Mouse (Mus musculus) liver, postnatal 0 days (tissue): ENCODE results near the gene Pspn. TPM values are rescaled to one million over a fixed set of nuclear protein-coding genes. Genes with fewer than 3 reads are reported as not detected.

Experiments
- ATAC-seq: fragments of 200-750 bp; cut with Nextera tagmentation; 2 replicates; pipeline ENCODE4 v1.8.0; 2017; ENCODE audit warnings: mild to moderate bottlenecking, moderate library complexity
- DNase-seq: peaks from one replicate; pipeline ENCODE4 v3.0.0-alpha.2; 2016
- H3K27ac ChIP-seq: fragments of 300-500 bp; sonication (generic); 2 replicates; pipeline ENCODE4 v1.5.1; 2014; ENCODE audit warnings: antibody characterized with exemption, moderate library complexity, mild to moderate bottlenecking, low read depth
- H3K27me3 ChIP-seq: fragments of 300-500 bp; sonication (generic); 2 replicates; pipeline ENCODE4 v1.6.1; 2014; ENCODE audit warnings: low read length, control low read depth, mixed read lengths; ENCODE audit not compliant: insufficient read depth
- H3K36me3 ChIP-seq: fragments of 300-500 bp; sonication (generic); replicated peaks from 2 replicates; pipeline ENCODE4 v1.6.1; 2014; ENCODE audit warnings: mild to moderate bottlenecking, control low read depth, low read length, moderate library complexity, mixed read lengths; ENCODE audit not compliant: insufficient read depth
- H3K4me1 ChIP-seq: fragments of 300-500 bp; sonication (generic); 2 replicates; pipeline ENCODE4 v1.6.1; 2014; ENCODE audit warnings: antibody characterized with exemption, mild to moderate bottlenecking, control low read depth; ENCODE audit not compliant: insufficient read depth
- H3K4me2 ChIP-seq: fragments of 300-500 bp; sonication (generic); 2 replicates; pipeline ENCODE4 v1.6.1; 2014; ENCODE audit warnings: low read depth, mild to moderate bottlenecking, low read length, moderate library complexity, mixed read lengths
- H3K4me3 ChIP-seq: fragments of 300-500 bp; sonication (generic); 2 replicates; pipeline ENCODE4 v1.5.1; 2014; ENCODE audit warnings: low read depth, low read length
- H3K9ac ChIP-seq: fragments of 300-500 bp; sonication (generic); replicated peaks from 2 replicates; pipeline ENCODE4 v1.6.1; 2014; ENCODE audit warnings: mild to moderate bottlenecking, moderate library complexity
- H3K9me3 ChIP-seq: fragments of 300-500 bp; sonication (generic); 2 replicates; pipeline ENCODE4 v1.6.1; 2016; ENCODE audit warnings: mild to moderate bottlenecking, control low read depth, low read length, mixed read lengths
- CTCF ChIP-seq: sonication (generic); IDR thresholded peaks from 2 replicates; pipeline ENCODE4 v1.5.1; 2016; ENCODE audit warnings: antibody characterized with exemption, low read depth
- EP300 ChIP-seq: IDR thresholded peaks from 2 replicates; pipeline ENCODE4 v1.6.1; 2016; ENCODE audit warnings: antibody characterized with exemption, low read depth, mild to moderate bottlenecking
- WGBS: fragments of 180-500 bp; shearing (Covaris S2); extraction: QIAGEN DNeasy Blood & Tissue Kit; methylation state at CpG from one replicate; pipeline ENCODE4 v1.1.7; 2014; ENCODE audit not compliant: insufficient replicate concordance; 5-methylcytosine and 5-hydroxymethylcytosine counted together
- polyA plus RNA-seq: library from polyadenylated mRNA; unstranded; fragments of >200 nt; fragmentation: Nextera tagmentation; extraction: Ambion mirVana; gene quantifications from 2 replicates; pipeline ENCODE4 v1.2.1, GENCODE M21; 2015

The Pspn gene
- polyA plus RNA-seq, 1 experiment from 2014 or later: not detected

DNA sequence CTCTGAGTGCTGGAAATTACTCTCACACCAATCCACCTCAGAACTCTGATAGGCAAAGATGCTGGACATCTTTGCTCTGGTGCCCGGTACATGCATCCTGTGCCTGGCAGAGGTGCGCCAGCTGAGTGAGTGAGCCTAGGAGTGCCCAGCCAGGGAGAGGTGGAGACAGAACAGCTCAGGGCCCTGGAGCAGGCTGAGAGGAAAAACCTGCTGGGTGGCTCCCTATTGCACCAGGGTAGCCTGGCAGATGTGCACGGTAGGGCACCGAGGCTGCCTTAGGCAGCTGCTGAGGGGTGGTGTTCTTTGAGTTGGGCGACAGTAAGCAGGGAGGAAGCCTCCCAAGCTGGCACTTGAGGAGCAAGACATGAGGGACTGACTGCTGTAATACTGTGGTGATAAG lies 17.8 kb downstream of the Pspn start, which contains the start of gene Acer1:
Gene Acer1, minus strand, starts transcription at position 114 of the 400 bp plus-strand sequence.
- no peak within 1 kb of the TSS for H3K4me2 ChIP-seq
- 69% methylated on average over 5 of the region's 5 CpGs for WGBS
- no peak within 1 kb of the TSS for H3K27ac ChIP-seq
- ATAC-seq: no peak
- no peak within 1 kb of the TSS for H3K4me3 ChIP-seq
- H3K27me3 ChIP-seq: no peaks in the 10 kb centered on the region
- no peaks in the 10 kb centered on the region for H3K9me3 ChIP-seq
- no peak within 1 kb of the TSS for H3K9ac ChIP-seq
- DNase-seq: no peak
- H3K4me1 ChIP-seq: no peaks in the 10 kb centered on the region
- no peaks in the 10 kb centered on the region for H3K36me3 ChIP-seq
- TF ChIP-seq CTCF: no peak
- no peak for TF ChIP-seq EP300

- H3K27me3 ChIP-seq: no peaks in the 10 kb centered on the region
- no peaks in the 10 kb centered on the region for H3K36me3 ChIP-seq
- no peak for DNase-seq
- H3K9me3 ChIP-seq: no peaks in the 10 kb centered on the region
- H3K4me3 ChIP-seq: no peak overlapping the region
- WGBS: 62% methylated on average over 7 of the region's 7 CpGs
- TF ChIP-seq CTCF: no peak
- no peak for TF ChIP-seq EP300
- no peak overlapping the region for H3K9ac ChIP-seq
- no peak for ATAC-seq
- H3K27ac ChIP-seq: no peak overlapping the region
- H3K4me1 ChIP-seq: no peaks in the 10 kb centered on the region
- no peak overlapping the region for H3K4me2 ChIP-seq
Measured at GRCm38 (mm10) chr17:56981049-56981448, 18.8 kb downstream of the Pspn start.

DNA sequence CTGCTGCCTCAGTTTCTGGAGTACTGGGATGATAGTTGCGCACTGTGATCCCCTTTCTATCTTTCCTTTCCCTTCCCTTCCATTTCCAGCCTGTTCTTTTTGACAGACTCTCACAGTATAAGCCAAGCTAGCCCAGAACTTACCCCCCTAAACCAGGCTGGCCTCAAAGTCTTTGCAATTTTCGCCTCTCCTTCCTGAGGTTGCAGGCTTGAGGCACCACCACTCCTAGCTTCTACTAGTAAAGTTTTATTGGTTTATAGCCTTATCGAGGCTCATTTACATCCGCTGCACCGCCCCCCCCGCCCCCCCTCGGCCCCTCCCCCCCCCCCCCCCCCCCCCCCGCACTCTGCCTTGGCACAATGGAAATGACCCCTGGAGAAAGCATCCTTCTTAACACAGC lies 20.3 kb downstream of the Pspn start:
- ATAC-seq: no peak
- Histone ChIP-seq H3K27ac (no peak overlapping the region), H3K4me1 (no peaks in the 10 kb centered on the region), H3K9me3 (no peaks in the 10 kb centered on the region), H3K4me2 (no peak overlapping the region), H3K27me3 (no peaks in the 10 kb centered on the region), H3K9ac (no peak overlapping the region), H3K4me3 (no peak overlapping the region), H3K36me3 (no peaks in the 10 kb centered on the region)
- 47% methylated on average over 6 of the region's 8 CpGs for WGBS
- no peak for DNase-seq
- TF ChIP-seq CTCF (no peak), EP300 (no peak)

DNA sequence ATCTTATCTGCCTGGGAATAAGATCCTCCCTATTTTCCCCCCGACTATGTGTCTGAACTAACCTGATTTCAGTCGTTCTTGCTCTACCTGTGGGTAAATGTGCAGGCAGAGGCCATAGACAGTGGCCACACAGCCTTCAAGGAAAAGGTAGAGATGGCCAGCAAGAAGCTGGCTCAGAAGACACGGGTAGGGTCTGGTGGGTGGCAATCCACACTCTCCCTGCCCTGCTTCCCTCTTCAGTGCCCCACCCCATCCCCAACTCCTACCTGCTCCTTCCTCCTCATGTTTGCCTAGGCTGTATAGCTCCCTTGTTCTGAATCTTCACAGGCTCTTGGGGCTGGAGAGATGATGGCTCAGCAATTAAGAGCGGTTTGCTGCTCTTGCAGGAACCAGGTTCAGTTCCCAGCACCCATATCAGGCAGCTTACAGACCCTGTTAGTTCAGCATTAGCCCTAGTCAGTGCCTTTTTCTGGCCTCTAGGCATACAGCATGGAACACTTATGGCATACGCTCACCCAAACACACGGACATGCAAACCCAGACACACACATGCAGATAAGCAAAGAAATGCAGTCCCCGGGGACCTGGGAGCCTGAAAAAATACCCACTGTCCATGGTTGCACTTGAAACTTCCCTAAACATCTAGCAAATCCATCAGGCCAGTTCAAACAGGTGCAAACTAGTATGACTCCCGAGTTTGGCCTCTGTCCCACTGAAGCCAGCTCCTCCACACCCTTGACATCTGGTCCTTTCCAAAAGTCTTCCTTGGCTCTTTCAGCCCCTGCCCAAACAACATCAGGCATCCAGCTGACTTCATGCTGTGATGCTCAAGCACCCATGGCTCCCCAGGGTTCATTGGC lies 23.1 kb downstream of the Pspn start:
- Histone ChIP-seq H3K4me3 (no peak overlapping the region), H3K27ac (no peak overlapping the region), H3K9ac (no peak overlapping the region), H3K27me3 (no peaks in the 10 kb centered on the region), H3K9me3 (no peaks in the 10 kb centered on the region), H3K36me3 (no peaks in the 10 kb centered on the region), H3K4me1 (no peaks in the 10 kb centered on the region), H3K4me2 (no peak overlapping the region)
- TF ChIP-seq EP300 (no peak), CTCF (no peak)
- 69% methylated on average over 8 of the region's 8 CpGs for WGBS
- DNase-seq (no peak), ATAC-seq (no peak)

GRCm38 (mm10) chr17:56975391-56975790 lies 24.4 kb downstream of the Pspn start:
- H3K9ac ChIP-seq: no peak overlapping the region
- DNase-seq: no peak

GRCm38 (mm10) chr17:56974708-56975240 lies 25.0 kb downstream of the Pspn start:
- no peak overlapping the region for H3K27ac ChIP-seq
- no peak for TF ChIP-seq EP300
- TF ChIP-seq CTCF: no peak
- DNase-seq: no peak

More at GRCm38 (mm10) chr17:56975391-56975790, 24.4 kb downstream of the Pspn start:
- H3K4me2 ChIP-seq: no peak overlapping the region
- ATAC-seq: no peak
- no peak overlapping the region for H3K27ac ChIP-seq
- WGBS: 70% methylated on average over 3 of the region's 3 CpGs
- no peaks in the 10 kb centered on the region for H3K4me1 ChIP-seq
- TF ChIP-seq CTCF (no peak), EP300 (no peak)
- no peak overlapping the region for H3K4me3 ChIP-seq
- no peaks in the 10 kb centered on the region for H3K36me3 ChIP-seq
- H3K9me3 ChIP-seq: no peaks in the 10 kb centered on the region
- no peaks in the 10 kb centered on the region for H3K27me3 ChIP-seq

More at GRCm38 (mm10) chr17:56974708-56975240, 25.0 kb downstream of the Pspn start:
- no peak for ATAC-seq
- H3K36me3 ChIP-seq: no peaks in the 10 kb centered on the region
- 0 out of 2 replicates have a peak, but pooled peaks cover under 1% of the 10 kb centered on the region for H3K27me3 ChIP-seq
- no peaks in the 10 kb centered on the region for H3K4me1 ChIP-seq
- H3K9me3 ChIP-seq: no peaks in the 10 kb centered on the region
- no peak overlapping the region for H3K9ac ChIP-seq
- no peak overlapping the region for H3K4me2 ChIP-seq
- no peak overlapping the region for H3K4me3 ChIP-seq
- WGBS: 75% methylated on average over 5 of the region's 5 CpGs
